8 mouse cellular contexts compared by ENCODE assay signal in genomic region chr6:87042337-87043130, GRCm38 (mm10). TPM values are rescaled to one million over a fixed set of nuclear protein-coding genes. Genes with fewer than 3 reads are reported as not detected.
DNase-seq lines count a peak whose midpoint lies in the region; ATAC-seq lines count a peak whose summit lies in the region.

TSS of gene Gfpt1 (plus strand) at chr6:87042846.

- H3K27me3 ChIP-seq in hindbrain, embryonic 11.5 days (ENCODE audit: control insufficient read depth, insufficient read depth, low read length): no peaks in the 10 kb centered on the region

- peak within 1 kb of the TSS; percentile 60 for H3K4me3 ChIP-seq in hindbrain, embryonic 11.5 days (ENCODE audit: low read depth, low read length)

- ATAC-seq in hindbrain, embryonic 11.5 days (ENCODE audit: low FRiP score): peak; percentile 97

- under 1% methylated on average over 68 of the region's 68 CpGs for WGBS in hindbrain, embryonic 11.5 days

- H3K9ac ChIP-seq in hindbrain, embryonic 11.5 days (ENCODE audit: low read depth, low read length): peak within 1 kb of the TSS; percentile 69

- no peaks in the 10 kb centered on the region for H3K36me3 ChIP-seq in hindbrain, embryonic 11.5 days (ENCODE audit: control insufficient read depth, insufficient read depth, low read length)

- peak within 1 kb of the TSS; percentile 94 for H3K27ac ChIP-seq in hindbrain, embryonic 11.5 days (ENCODE audit: low read depth, low read length)

- no peaks in the 10 kb centered on the region for H3K4me1 ChIP-seq in hindbrain, embryonic 11.5 days (replicated peaks; ENCODE audit: control insufficient read depth, insufficient read depth, low read length)

- H3K9me3 ChIP-seq in hindbrain, embryonic 11.5 days (ENCODE audit: control insufficient read depth, low read length): no peaks in the 10 kb centered on the region

- DNase-seq in MN1 (ENCODE audit: low spot score): peak; percentile 96
- DNase-seq in cerebellum, adult 9-10 months: peak; percentile 94
- DNase-seq in frontal cortex, adult 2 months (ENCODE audit: extremely low spot score in 1 of 2, low spot score in 1 of 2): peak; percentile 86 to 96
- DNase-seq in hindbrain, embryonic 11.5 days (ENCODE audit: low spot score): peak; percentile 96
- DNase-seq in layer of hippocampus, postnatal 10 days (ENCODE audit: low spot score in 2 of 2): peak; percentile 93 to 97
- DNase-seq in lung, postnatal 10 days: peak; percentile 97
- peak; percentile 97 for DNase-seq in ovary, postnatal 36 days (ENCODE audit: low spot score)
- DNase-seq in thymus, postnatal 25 days: peak; percentile 95

- H3K4me2 ChIP-seq in hindbrain, embryonic 11.5 days (replicated peaks; ENCODE audit: low read depth, low read length): peak within 1 kb of the TSS; percentile 63

RNA-seq across cellular contexts. Expression of gene Gfpt1, which starts in this region (rescaled TPM):
- 25.5 and 29.4 TPM in 2 replicates for polyA plus RNA-seq in frontal cortex, adult 2 months (2012; rRNA removed)
- 16.9 and 18.1 TPM in 2 replicates for polyA plus RNA-seq in hindbrain, embryonic 11.5 days (2014; fragmentation: Nextera tagmentation; extraction: Ambion mirVana)
- 10 to 100 TPM; 64.1 to 66.4 TPM for total RNA-seq in layer of hippocampus, postnatal 10 days (2021)

Comparison
In these comparisons a context has a peak if more than half of its experiments do, and no peak if none do; other contexts are left out.
1. Peak in every context shown above with its lines: DNase-seq, ATAC-seq, H3K4me3 ChIP-seq and H3K27ac ChIP-seq.